Mouse (Mus musculus) bone marrow, adult 2 months (tissue): ENCODE results near the gene Med12l. TPM values are rescaled to one million over a fixed set of nuclear protein-coding genes. Genes with fewer than 3 reads are reported as not detected.
A peak's percentile ranks its signal among the peaks of the same experiment; 100 is the strongest.

Source experiments
- H3K27ac ChIP-seq: fragments of 200-500 bp; 2 replicates; pipeline ENCODE4 v1.5.1; 2012; ENCODE audit warnings: low read depth, mild to moderate bottlenecking, control low read depth, inconsistent platforms, low read length; ENCODE audit not compliant: control insufficient read depth, poor library complexity, insufficient read depth
- H3K4me1 ChIP-seq: fragments of 200-500 bp; 2 replicates; pipeline ENCODE4 v1.6.1; 2011; ENCODE audit warnings: low read length; ENCODE audit not compliant: control insufficient read depth, insufficient read depth
- H3K4me3 ChIP-seq: fragments of 200-500 bp; replicated peaks from 2 replicates; pipeline ENCODE3; 2011; ENCODE audit warnings: mild to moderate bottlenecking, low read depth, low read length, control low read depth; ENCODE audit not compliant: control insufficient read depth
- CTCF ChIP-seq: fragments of 200-500 bp; IDR thresholded peaks from 2 replicates; pipeline ENCODE4 v1.5.1; 2011; ENCODE audit warnings: low read length, control low read depth; ENCODE audit not compliant: control insufficient read depth, insufficient read depth
- POLR2A ChIP-seq: fragments of 200-500 bp; IDR thresholded peaks from 2 replicates; pipeline ENCODE4 v1.6.1; 2011; ENCODE audit warnings: low read depth, mild to moderate bottlenecking, control low read depth, low read length, borderline replicate concordance; ENCODE audit not compliant: control insufficient read depth
- WGBS: fragments of 180-500 bp; shearing (Covaris S2); methylation state at CpG from one replicate; pipeline ENCODE4 v1.1.7; 2018; 5-methylcytosine and 5-hydroxymethylcytosine counted together
- polyA plus RNA-seq: library from polyadenylated mRNA; stranded (reverse); fragments of >200 nt; gene quantifications from 2 replicates; pipeline ENCODE4 v1.2.4, GENCODE M21; 2011; ENCODE audit warnings: low replicate concordance; ENCODE audit not compliant: missing spikeins, insufficient read depth, insufficient read length

Gene Med12l
- polyA plus RNA-seq, 1 experiment, result 6.5 TPM

DNA sequence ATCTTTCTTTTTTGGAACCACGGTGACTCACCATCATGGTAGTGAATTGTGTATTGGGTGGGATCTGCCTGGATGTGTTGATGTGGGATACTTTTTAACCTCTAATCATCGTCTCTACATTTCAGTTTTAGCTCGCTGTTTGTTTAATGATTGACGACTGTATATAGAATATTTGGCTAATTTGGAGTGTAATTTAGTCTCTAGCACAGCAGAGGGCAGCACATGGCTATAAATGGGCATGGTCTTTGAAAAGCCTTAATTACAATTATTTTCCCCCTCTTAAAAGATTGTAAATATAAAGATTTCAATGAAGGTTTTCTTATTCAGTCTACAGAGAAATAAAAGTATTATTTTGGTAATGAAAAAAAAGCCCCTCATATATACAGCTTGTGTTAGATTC is 71.7 kb downstream of the Med12l start:
- WGBS, result 18% methylated on average over 4 of the region's 4 CpGs
- Histone ChIP-seq H3K4me3 (no peak overlapping the region), H3K4me1 (no peaks in the 10 kb centered on the region), H3K27ac (no peak overlapping the region)
- 0 out of 2 replicates have a peak, but pooled peaks have one; percentile 28 for TF ChIP-seq CTCF
- TF ChIP-seq POLR2A, result no peak

DNA sequence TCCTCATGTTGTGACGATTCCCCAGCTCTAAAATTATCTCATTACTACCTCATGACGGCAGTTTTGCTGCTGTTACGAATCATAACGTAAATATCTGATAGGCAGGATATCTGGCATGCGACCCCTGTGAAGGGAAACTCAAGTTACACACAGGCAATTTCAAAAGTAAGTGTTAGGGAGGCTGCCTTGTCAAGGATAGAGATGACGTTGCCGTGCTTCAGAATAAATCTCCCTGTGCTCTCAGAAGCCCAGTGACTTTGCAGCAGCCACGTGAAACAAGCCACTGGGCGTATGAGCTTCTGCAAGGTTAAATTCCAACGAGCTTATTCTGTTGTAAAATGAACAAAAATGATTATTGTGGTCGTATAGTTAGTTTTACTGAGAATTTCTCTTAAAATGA is 73.0 kb downstream of the Med12l start:
- WGBS, result 83% methylated on average over 11 of the region's 11 CpGs
- Histone ChIP-seq H3K4me3 (no peak overlapping the region), H3K4me1 (no peaks in the 10 kb centered on the region), H3K27ac (no peak overlapping the region)
- TF ChIP-seq CTCF (no peak), POLR2A (no peak)

DNA sequence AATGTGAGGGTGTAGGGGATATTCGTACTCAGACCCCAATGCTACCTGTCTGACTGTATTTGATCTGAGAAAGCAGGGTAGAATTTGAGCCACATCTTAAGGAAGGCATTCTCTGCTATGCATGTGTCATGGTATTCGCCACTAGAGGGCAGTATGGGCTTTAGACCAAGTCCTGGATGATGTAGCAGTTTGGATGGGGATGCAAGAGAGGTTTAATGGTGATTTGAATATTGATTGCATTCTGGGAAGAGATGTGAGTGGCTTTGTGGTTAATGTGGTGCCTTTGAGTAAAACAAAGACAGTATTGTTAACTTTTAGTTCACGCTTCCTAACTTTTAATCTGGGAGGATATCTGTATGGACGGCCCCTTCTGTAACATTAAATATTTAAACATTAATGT is 73.7 kb downstream of the Med12l start:
- no peaks in the 10 kb centered on the region for H3K4me1 ChIP-seq
- WGBS, result 4% methylated on average over 4 of the region's 4 CpGs

GRCm38 (mm10) chr3:59080293-59080916 is 74.8 kb downstream of the Med12l start:
- Histone ChIP-seq H3K27ac (no peak overlapping the region), H3K4me3 (no peak overlapping the region), H3K4me1 (no peaks in the 10 kb centered on the region)
- 41% methylated on average over 6 of the region's 6 CpGs for WGBS
- TF ChIP-seq CTCF (no peak), POLR2A (no peak)

More for the DNA sequence above, 73.7 kb downstream of the Med12l start:
- no peak overlapping the region for H3K4me3 ChIP-seq
- TF ChIP-seq CTCF (peak; percentile 49), POLR2A (no peak)
- no peak overlapping the region for H3K27ac ChIP-seq

- H3K27ac ChIP-seq, result no peak overlapping the region
- H3K4me1 ChIP-seq, result no peaks in the 10 kb centered on the region
- WGBS, result 6% methylated on average over 7 of the region's 7 CpGs
- TF ChIP-seq CTCF (no peak), POLR2A (no peak)
- H3K4me3 ChIP-seq, result no peak overlapping the region
Observed at GRCm38 (mm10) chr3:59080919-59081318, 75.3 kb downstream of the Med12l start.

GRCm38 (mm10) chr3:59092702-59093101 is 87.1 kb downstream of the Med12l start:
- no peak overlapping the region for H3K4me3 ChIP-seq
- TF ChIP-seq POLR2A, result no peak
- TF ChIP-seq CTCF, result no peak
- H3K27ac ChIP-seq, result no peak overlapping the region
- 88% methylated on average over 11 of the region's 11 CpGs for WGBS
- H3K4me1 ChIP-seq, result no peaks in the 10 kb centered on the region; the same call in 1 of the 2 replicates

DNA sequence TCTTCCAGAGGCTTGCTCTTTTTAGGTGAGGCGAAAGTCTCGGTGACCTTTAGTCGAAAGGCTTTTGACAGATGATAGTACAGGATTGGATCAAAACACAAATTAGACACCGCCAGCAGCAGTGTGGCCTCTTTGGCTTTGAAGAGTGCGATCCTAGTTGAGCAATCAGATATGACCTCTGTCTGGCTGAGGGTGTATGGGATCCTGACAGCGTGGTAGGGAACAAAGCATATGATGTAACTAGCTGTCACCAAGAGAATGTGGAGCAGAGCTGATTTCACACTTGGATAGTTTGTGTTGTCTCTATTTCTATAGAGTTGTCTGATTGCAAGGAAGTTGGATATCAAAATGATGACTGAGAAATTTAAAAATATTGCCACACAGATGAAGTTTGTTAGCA is 91.8 kb downstream of the Med12l start:
- TF ChIP-seq POLR2A (no peak), CTCF (no peak)
- WGBS, result 65% methylated on average over 6 of the region's 6 CpGs
- Histone ChIP-seq H3K4me1 (no peaks in the 10 kb centered on the region; the same call in 1 of the 2 replicates), H3K4me3 (no peak overlapping the region), H3K27ac (no peak overlapping the region)

DNA sequence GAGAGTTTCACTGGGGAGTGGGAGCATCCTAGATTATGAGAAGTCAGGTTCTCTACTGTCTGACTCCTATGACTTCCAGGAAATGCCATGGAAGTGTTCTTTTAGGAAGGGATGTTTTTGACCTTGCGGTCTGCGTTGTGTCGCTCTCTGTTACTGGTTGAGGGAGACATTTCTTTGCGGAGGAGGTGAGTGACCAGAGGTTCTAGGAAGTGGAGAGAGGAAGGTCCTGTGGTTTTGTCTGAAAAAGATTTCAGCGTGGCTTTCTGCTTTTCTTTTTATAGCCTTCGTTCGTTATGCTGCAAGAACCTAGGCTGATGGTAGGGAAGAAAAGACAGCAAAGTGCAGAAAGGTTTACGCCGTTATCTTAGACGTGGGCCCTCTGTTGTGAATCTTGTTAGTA is 92.9 kb downstream of the Med12l start:
- no peak overlapping the region for H3K27ac ChIP-seq
- TF ChIP-seq CTCF (no peak), POLR2A (no peak)
- H3K4me1 ChIP-seq, result no peaks in the 10 kb centered on the region; the same call in 1 of the 2 replicates
- H3K4me3 ChIP-seq, result no peak overlapping the region
- WGBS, result 6% methylated on average over 10 of the region's 10 CpGs
